In genomic region chr2:137821344-137821916, GRCm38 (mm10) we compare ENCODE assay signal across 10 mouse cellular contexts.
A peak's percentile ranks its signal among the peaks of the same experiment; 100 is the strongest.
DNase-seq lines count a peak whose midpoint lies in the region; ATAC-seq lines count a peak whose summit lies in the region.
"Had no signal": no experiment of that assay in that cellular context is flagged by ENCODE, and none has a peak within 500 bp of the region (broad histone marks: within the 10 kb centered on the region; RNA-seq: fewer than 3 reads in every experiment).

No protein-coding gene starts in this region.

- no peak overlapping the region for H3K4me2 ChIP-seq in lung, embryonic 15.5 days
- H3K4me2 ChIP-seq: hindbrain, embryonic 14.5 days; liver, embryonic 13.5 days; midbrain, embryonic 12.5 days had no signal

- H3K4me3 ChIP-seq in lung, embryonic 15.5 days: no peak overlapping the region
- H3K4me3 ChIP-seq: liver, embryonic 13.5 days; midbrain, embryonic 12.5 days had no signal

- no peak for DNase-seq in lung, postnatal 14 days
- peak; percentile 10 for DNase-seq in forelimb bud, embryonic 11.5 days (ENCODE audit: low read depth, low spot score)
- peak; percentile 30 to 36 for DNase-seq in layer of hippocampus, postnatal 36 days
- peak; percentile 6 for DNase-seq in retina, embryonic 14.5 days (ENCODE audit: low spot score)
- DNase-seq in spleen, adult 12 weeks (ENCODE audit: low spot score): no peak
- no peak for DNase-seq in adrenal gland, adult (ENCODE audit: inconsistent age in 2 of 2, low spot score in 1 of 2)
- DNase-seq: liver, embryonic 13.5 days had no signal

- H3K27ac ChIP-seq in lung, embryonic 15.5 days: no peak overlapping the region
- H3K27ac ChIP-seq: hindbrain, embryonic 14.5 days; liver, embryonic 13.5 days; midbrain, embryonic 12.5 days had no signal

- no peaks in the 10 kb centered on the region for H3K27me3 ChIP-seq in lung, embryonic 15.5 days
- H3K27me3 ChIP-seq: liver, embryonic 13.5 days; midbrain, embryonic 12.5 days had no signal

- no peaks in the 10 kb centered on the region for H3K4me1 ChIP-seq in lung, embryonic 15.5 days
- H3K4me1 ChIP-seq: liver, embryonic 13.5 days had no signal

- no peak overlapping the region for H3K9ac ChIP-seq in lung, embryonic 15.5 days
- H3K9ac ChIP-seq: hindbrain, embryonic 14.5 days; liver, embryonic 13.5 days; midbrain, embryonic 12.5 days had no signal

- H3K9me3 ChIP-seq in lung, embryonic 15.5 days: no peaks in the 10 kb centered on the region
- H3K9me3 ChIP-seq: liver, embryonic 13.5 days; midbrain, embryonic 12.5 days had no signal

- peak; percentile 27; the same call in 1 of the 2 replicates for ATAC-seq in lung, embryonic 15.5 days (ENCODE audit: borderline replicate concordance, extremely low read depth, low FRiP score, low TSS enrichment)

- H3K36me3 ChIP-seq in lung, embryonic 15.5 days: no peaks in the 10 kb centered on the region
- H3K36me3 ChIP-seq: liver, embryonic 13.5 days; midbrain, embryonic 12.5 days had no signal

- WGBS in lung, embryonic 15.5 days: 59% methylated on average over 5 of the region's 5 CpGs

Comparison
In these comparisons a context has a peak if more than half of its experiments do, and no peak if none do; other contexts are left out.
1. DNase-seq: peak in forelimb bud, embryonic 11.5 days (single experiment), layer of hippocampus, postnatal 36 days (2 of 2) and retina, embryonic 14.5 days (single experiment); none in lung, postnatal 14 days (single experiment), spleen, adult 12 weeks (single experiment) and adrenal gland, adult (0 of 2).